Mouse (Mus musculus) kidney, adult 2 months (tissue): ENCODE measurements around the gene Lsm14b.

Experiments
- CTCF ChIP-seq: fragments of 200-500 bp; conservative IDR thresholded peaks from 2 replicates; pipeline ENCODE4 v1.5.1; 2011; ENCODE audit warnings: low read depth, mild to moderate bottlenecking, control low read depth, low read length, moderate library complexity, mixed read lengths; ENCODE audit not compliant: insufficient read depth, insufficient read length
- POLR2A ChIP-seq: fragments of 200-500 bp; IDR thresholded peaks from one replicate; pipeline ENCODE4 v1.6.1; 2011; ENCODE audit warnings: low read depth, low read length, control low read depth

GRCm38 (mm10) chr2:180070481-180071453 lies 46.0 kb downstream of the Lsm14b start, which contains the start of gene Mtg2:
- TF ChIP-seq POLR2A (peak; percentile 47), CTCF (no peak)
